Mouse (Mus musculus) layer of hippocampus, postnatal 14 days (tissue): ENCODE data around the gene Tmem191c. TPM values are rescaled to one million over a fixed set of nuclear protein-coding genes. Genes with fewer than 3 reads are reported as not detected.

Experiments
- DNase-seq, 2 experiments: peaks; one replicate each; pipeline ENCODE4 v3.0.0; 2021 to 2022; ENCODE audit warnings: low spot score in 2 of 2, mixed read lengths in 1 of 2
- total RNA-seq, 2 experiments: library from RNA; stranded (reverse); gene quantifications; 2 replicates each; pipeline ENCODE4 v1.2.3; 2021

Gene Tmem191c
- total RNA-seq, 2 experiments from 2014 or later = 86.7 to 100 TPM

DNA sequence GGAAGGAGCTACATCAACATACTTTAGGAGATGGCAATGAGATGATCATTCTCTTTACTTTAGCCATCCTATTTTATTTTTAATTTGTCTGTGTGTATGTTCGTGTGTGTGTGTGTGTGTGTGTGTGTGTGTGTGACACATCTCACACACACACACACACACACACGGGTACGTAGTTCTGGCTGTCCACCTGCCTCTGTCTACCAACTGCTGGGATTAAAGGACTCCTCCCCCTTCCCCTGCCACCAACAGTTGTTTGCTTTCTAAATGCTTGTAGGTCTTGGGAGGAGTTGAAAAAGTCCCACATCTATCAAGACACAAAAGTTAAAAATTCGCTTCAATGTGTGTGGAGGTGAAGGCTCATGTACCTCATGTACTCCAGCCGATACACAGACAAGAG lies 48.9 kb downstream of the Tmem191c start:
- DNase-seq = no peak

DNA sequence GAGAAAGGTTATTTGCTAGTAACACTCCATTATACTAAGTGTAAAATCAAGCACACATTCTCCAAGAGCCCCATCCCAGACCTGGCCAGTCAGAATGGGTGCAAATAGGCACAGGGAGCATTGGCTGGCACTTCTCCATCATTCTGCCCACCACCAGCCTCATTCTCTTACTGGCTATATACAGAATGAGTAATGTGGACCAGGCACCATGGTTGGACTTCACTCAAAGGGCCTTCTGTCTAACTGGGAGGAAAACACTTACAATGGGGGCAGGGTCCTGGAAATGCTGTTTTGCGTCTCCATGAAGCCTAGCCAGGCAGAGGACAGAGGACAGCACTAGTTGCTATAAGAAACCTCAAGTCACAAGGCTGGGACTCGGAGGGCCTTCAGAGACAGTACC lies 50.2 kb downstream of the Tmem191c start:
- DNase-seq = peak in 1 of 2 experiments; percentile 13

DNA sequence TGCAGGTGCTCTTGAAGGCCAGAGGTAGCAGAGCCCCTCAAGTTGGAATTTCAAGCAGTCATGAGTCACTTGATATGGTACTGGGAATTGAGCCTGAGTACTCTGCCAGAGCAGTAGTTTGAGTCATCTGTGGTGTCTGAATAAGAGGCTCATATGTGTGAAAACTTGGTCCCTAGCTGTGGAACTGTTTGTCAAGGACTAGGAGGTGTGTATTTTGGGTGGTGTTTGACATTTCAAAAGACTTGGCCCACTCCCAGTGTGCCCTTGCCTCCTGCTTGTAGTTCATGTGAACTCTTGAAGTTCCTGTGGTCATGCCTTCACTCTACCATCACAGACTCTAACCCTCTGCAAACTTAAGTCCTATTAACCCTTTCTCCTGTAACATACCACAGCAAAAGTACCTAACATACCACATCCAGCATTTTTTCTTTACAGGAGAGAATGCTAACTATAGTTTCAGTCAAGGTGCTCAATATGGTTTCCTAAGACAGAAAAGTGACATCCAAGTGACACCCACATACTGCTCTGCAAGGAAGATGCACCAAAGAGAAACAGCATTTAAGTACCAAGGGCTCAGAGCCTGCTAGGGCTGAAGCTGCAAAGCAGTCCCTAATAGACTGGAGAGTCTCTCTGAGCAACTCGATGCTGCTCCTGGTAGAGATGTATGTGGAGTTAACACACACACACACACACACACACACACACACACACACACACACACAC lies 54.1 kb downstream of the Tmem191c start:
- no peak for DNase-seq

DNA sequence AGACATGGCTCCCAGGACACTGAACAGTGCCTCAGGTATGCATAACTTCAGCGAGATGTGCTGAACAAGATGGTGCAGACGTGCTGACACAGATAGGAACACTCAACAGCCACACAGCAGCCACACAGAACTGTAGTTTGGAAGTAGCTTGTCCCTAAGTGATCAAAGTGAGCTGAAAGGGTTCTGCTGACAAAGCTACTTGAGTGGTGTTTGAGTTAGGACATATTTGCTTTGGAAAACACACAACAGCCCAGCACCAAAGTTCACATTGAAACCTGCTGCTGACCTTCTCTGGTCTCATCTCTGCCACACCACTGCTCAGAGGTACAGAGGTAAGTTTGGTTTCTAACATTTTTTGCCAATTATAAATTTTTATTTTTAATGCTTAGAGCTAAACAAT lies 55.2 kb downstream of the Tmem191c start, which contains the start of gene Serpind1:
TSS of gene Serpind1 (plus strand) at position 256 of the 400 bp plus-strand sequence.
- DNase-seq = no peak

DNA sequence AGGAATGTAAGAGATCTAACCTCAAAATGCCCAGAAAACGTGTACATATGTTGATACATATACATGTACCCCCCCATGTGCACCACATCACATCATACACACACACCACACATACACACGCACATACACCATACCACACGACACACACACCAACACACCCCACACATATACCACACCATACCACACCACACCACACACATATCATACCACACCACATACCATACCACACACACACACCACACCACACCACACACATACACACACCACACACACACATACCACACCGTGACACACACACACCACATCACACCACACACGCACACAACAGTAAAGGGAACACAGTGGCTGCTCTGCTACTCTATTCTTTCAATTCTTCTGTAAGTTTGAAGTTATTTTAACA lies 56.0 kb downstream of the Tmem191c start:
- DNase-seq = no peak

Other genes starting within 250 kb of the Tmem191c start
- 10 to 100 TPM; 40.6 to 50.1 TPM for gene Ypel1, start 206.4 kb upstream of the Tmem191c start, total RNA-seq
- 10 to 100 TPM; 89.8 to 89.9 TPM for gene Ppil2, start 164.8 kb upstream of the Tmem191c start, total RNA-seq
- gene 2610318N02Rik, start 150.9 kb upstream of the Tmem191c start, total RNA-seq = 1 to 10 TPM in 1 of 2 experiments, under 1 TPM in 1; 0.97 to 1.2 TPM
- gene Sdf2l1, start 143.7 kb upstream of the Tmem191c start, total RNA-seq = 10 to 100 TPM; 15.8 to 24.9 TPM
- 10 to 100 TPM; 33.6 to 34.8 TPM for gene Ydjc, start 131.5 kb upstream of the Tmem191c start, total RNA-seq
- gene Ccdc116, start 128.8 kb upstream of the Tmem191c start, total RNA-seq = 1 to 10 TPM; 3.0 to 3.3 TPM
- gene Ube2l3, start 73.4 kb upstream of the Tmem191c start, total RNA-seq = 100 to 1,000 TPM; 157 to 159 TPM
- gene Rimbp3, start 67.5 kb upstream of the Tmem191c start, total RNA-seq = 1 to 10 TPM; 2.5 to 3.1 TPM
- 1 to 10 TPM; 4.3 to 4.4 TPM for gene Hic2, start 42.5 kb upstream of the Tmem191c start, total RNA-seq
- under 1 TPM; 0.60 to 0.92 TPM for gene Serpind1, start 55.3 kb downstream of the Tmem191c start, total RNA-seq
- 10 to 100 TPM; 27.3 to 31.2 TPM for gene Snap29, start 129.9 kb downstream of the Tmem191c start, total RNA-seq
- 100 to 1,000 TPM; 222 to 236 TPM for gene Pi4ka, start 130.2 kb downstream of the Tmem191c start, total RNA-seq
- gene Crkl, start 175.9 kb downstream of the Tmem191c start, total RNA-seq = 10 to 100 TPM; 37.3 to 37.4 TPM
- gene Aifm3, start 213.5 kb downstream of the Tmem191c start, total RNA-seq = 10 to 100 TPM; 59.1 to 61.5 TPM
- gene Lztr1, start 232.6 kb downstream of the Tmem191c start, total RNA-seq = 100 to 1,000 TPM; 204 to 215 TPM